Mouse (Mus musculus): ENCODE measurements around the gene Prr13. TPM values are rescaled to one million over a fixed set of nuclear protein-coding genes. Genes with fewer than 3 reads are reported as not detected.
A peak's percentile ranks its signal among the peaks of the same experiment; 100 is the strongest.

Gene Prr13
- polyA plus RNA-seq, 1 experiment from 2014 or later: 98.2 TPM

- Histone ChIP-seq H3K4me3 (no peak overlapping the region), H3K9me3 (no peaks in the 10 kb centered on the region), H3K36me3 (peaks cover 99% of the 10 kb centered on the region), H3K27ac (no peak overlapping the region), H3K27me3 (ENCODE audit: insufficient read depth, poor library complexity, severe bottlenecking) (no peaks in the 10 kb centered on the region), H3K4me1 (replicated peaks) (0 out of 2 replicates have a peak, but pooled peaks cover 3% of the 10 kb centered on the region)
- no peak for DNase-seq (ENCODE audit: low spot score)
- WGBS: 89% methylated on average over 5 of the region's 5 CpGs
These were observed 41.7 kb downstream of the Prr13 start for GRCm38 (mm10) chr15:102500479-102500878.

GRCm38 (mm10) chr15:102501084-102501814 lies 42.4 kb downstream of the Prr13 start:
- no peak overlapping the region for H3K4me3 ChIP-seq
- 90% methylated on average over 19 of the region's 19 CpGs for WGBS
- DNase-seq (ENCODE audit: low spot score): no peak
- peaks cover 99% of the 10 kb centered on the region for H3K36me3 ChIP-seq
- no peaks in the 10 kb centered on the region for H3K9me3 ChIP-seq
- H3K27me3 ChIP-seq (ENCODE audit: insufficient read depth, poor library complexity, severe bottlenecking): no peaks in the 10 kb centered on the region
- no peak overlapping the region for H3K27ac ChIP-seq
- 0 out of 2 replicates have a peak, but pooled peaks cover 5% of the 10 kb centered on the region for H3K4me1 ChIP-seq (replicated peaks)

DNA sequence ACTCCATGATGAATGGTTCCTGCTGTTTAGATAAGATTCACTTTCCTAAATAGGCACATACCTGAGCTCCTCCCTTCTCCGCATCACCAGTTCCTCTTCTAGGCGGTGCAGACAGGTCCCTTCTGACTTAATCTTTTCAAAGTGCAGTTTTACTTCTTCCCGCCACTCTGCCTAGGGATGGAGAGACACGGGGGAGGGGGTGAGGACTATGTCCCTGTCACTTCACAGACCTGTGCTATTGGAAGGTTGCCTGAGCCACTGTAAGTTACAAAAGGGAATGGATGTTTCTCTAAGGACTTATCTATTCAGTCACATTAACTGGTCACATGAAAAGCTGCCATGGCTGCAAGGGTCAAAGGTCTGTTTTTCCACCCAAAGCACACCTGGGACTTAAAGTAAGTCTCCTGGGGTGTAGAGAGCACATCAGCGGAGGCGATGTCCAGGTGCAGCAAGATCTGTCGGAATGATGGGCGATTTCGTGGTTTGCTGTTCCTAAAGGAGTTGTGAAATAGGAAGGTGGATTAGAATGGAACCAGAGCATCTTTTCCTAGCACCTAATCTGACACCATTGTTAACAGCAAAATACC lies 43.5 kb downstream of the Prr13 start:
- DNase-seq (ENCODE audit: low spot score): no peak
- H3K36me3 ChIP-seq: peaks cover 96% of the 10 kb centered on the region
- no peak overlapping the region for H3K4me3 ChIP-seq
- no peaks in the 10 kb centered on the region for H3K27me3 ChIP-seq (ENCODE audit: insufficient read depth, poor library complexity, severe bottlenecking)
- H3K4me1 ChIP-seq (replicated peaks): 0 out of 2 replicates have a peak, but pooled peaks cover 5% of the 10 kb centered on the region
- 86% methylated on average over 9 of the region's 9 CpGs for WGBS
- no peaks in the 10 kb centered on the region for H3K9me3 ChIP-seq
- H3K27ac ChIP-seq: no peak overlapping the region

DNA sequence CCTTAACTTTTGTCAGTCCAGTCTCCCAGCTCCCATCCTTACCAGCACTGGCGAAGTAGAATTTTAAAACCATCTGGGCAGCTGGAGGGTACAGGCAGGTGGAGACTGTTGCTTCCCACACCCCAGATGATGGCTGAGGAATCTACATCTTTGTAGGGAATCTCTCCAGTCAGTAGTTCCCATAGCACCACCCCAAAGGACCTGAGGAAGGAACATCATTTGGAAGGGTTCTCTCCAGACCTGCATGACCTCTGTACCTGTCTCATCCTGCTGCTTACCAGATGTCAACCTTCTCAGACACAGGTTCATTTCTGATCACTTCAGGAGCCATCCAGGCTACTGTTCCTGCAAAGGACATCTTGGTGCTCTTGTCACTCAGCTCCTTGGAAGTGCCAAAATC lies 44.6 kb downstream of the Prr13 start, which contains the start of gene Gm10337:
Gene Gm10337, plus strand, starts transcription at position 276 of the 400 bp plus-strand sequence.
- Histone ChIP-seq H3K9me3 (no peaks in the 10 kb centered on the region), H3K36me3 (peaks cover 92% of the 10 kb centered on the region), H3K4me3 (no peak within 1 kb of the TSS), H3K27me3 (ENCODE audit: insufficient read depth, poor library complexity, severe bottlenecking) (no peaks in the 10 kb centered on the region), H3K27ac (no peak within 1 kb of the TSS), H3K4me1 (replicated peaks) (0 out of 2 replicates have a peak, but pooled peaks cover 5% of the 10 kb centered on the region)
- no peak for DNase-seq (ENCODE audit: low spot score)
- 92% methylated on average over 1 of the region's 1 CpGs for WGBS

GRCm38 (mm10) chr15:102503924-102504782 lies 45.3 kb downstream of the Prr13 start:
- Histone ChIP-seq H3K36me3 (peaks cover 87% of the 10 kb centered on the region), H3K27ac (no peak overlapping the region), H3K27me3 (ENCODE audit: insufficient read depth, poor library complexity, severe bottlenecking) (no peaks in the 10 kb centered on the region), H3K4me1 (replicated peaks) (peaks cover 7% of the 10 kb centered on the region; the same call in 1 of the 2 replicates), H3K9me3 (no peaks in the 10 kb centered on the region), H3K4me3 (no peak overlapping the region)
- DNase-seq (ENCODE audit: low spot score): no peak
- 91% methylated on average over 9 of the region's 9 CpGs for WGBS

DNA sequence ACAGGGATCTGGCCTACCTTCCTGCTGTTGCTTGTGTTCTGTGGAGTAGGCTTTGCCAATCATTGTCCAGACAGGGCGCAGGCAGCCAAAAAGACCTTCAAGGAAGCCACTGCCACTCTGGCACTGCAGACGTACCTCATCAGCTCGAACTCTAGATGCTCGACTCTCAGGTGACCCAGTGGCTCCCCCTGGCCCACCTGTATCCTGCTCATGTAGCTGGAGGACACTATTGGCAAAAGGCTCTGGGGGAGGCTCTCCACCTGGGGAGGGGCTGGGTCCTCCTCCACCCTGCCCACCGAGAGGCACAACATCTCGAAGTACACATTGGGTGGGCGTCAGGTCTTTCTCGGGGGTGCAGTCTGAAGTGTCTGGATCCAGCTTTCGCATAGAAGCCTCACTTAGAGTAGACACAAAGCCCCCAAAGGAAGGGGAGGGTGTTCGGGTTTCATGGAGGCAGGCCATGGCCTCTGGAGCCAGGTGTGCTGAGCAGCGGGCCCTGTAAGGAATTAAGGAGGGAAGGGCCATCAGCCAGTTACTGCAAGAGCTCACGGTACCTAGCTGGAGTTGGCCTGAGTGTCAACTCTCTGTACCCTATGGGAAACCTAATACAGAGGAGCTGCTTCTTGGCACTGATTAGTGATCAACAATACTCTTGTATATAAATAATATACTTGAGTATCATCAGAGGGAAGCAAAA lies 46.4 kb downstream of the Prr13 start:
- WGBS: 81% methylated on average over 12 of the region's 12 CpGs
- Histone ChIP-seq H3K27me3 (ENCODE audit: insufficient read depth, poor library complexity, severe bottlenecking) (no peaks in the 10 kb centered on the region), H3K27ac (no peak overlapping the region), H3K4me1 (replicated peaks) (peaks cover 18% of the 10 kb centered on the region), H3K9me3 (no peaks in the 10 kb centered on the region), H3K36me3 (peaks cover 76% of the 10 kb centered on the region), H3K4me3 (no peak overlapping the region)
- DNase-seq (ENCODE audit: low spot score): no peak

- no peak for DNase-seq (ENCODE audit: low spot score)
- Histone ChIP-seq H3K27me3 (ENCODE audit: insufficient read depth, poor library complexity, severe bottlenecking) (no peaks in the 10 kb centered on the region), H3K9me3 (no peaks in the 10 kb centered on the region), H3K4me3 (no peak overlapping the region), H3K36me3 (peaks cover 69% of the 10 kb centered on the region), H3K27ac (no peak overlapping the region), H3K4me1 (replicated peaks) (peaks cover 25% of the 10 kb centered on the region)
- 92% methylated on average over 9 of the region's 9 CpGs for WGBS
These were observed 47.1 kb downstream of the Prr13 start for GRCm38 (mm10) chr15:102505770-102506463.

GRCm38 (mm10) chr15:102506464-102506830 lies 47.6 kb downstream of the Prr13 start:
- no peaks in the 10 kb centered on the region for H3K9me3 ChIP-seq
- no peaks in the 10 kb centered on the region for H3K27me3 ChIP-seq (ENCODE audit: insufficient read depth, poor library complexity, severe bottlenecking)
- peaks cover 64% of the 10 kb centered on the region for H3K36me3 ChIP-seq
- H3K27ac ChIP-seq: no peak overlapping the region
- no peak for DNase-seq (ENCODE audit: low spot score)
- 79% methylated on average over 2 of the region's 2 CpGs for WGBS
- peaks cover 30% of the 10 kb centered on the region for H3K4me1 ChIP-seq (replicated peaks)
- H3K4me3 ChIP-seq: no peak overlapping the region

DNA sequence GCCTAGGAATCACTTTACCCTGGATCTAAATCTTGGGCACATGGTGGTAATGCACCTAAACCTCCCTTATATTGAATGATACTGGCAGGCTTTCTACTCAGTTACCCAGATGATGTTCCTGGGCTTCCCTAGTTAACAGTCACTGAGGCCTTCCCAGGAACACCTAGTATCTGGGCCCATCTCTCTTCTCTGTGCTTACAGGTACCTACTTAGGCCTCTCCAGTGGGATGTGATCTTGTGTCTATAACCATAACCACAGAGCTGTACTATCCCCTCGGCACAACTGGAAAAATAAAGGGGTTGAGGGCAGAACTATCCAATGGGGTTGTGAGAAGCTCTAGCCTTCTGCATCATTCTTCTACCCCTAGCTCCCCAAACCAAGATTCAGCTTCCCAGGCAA lies 48.0 kb downstream of the Prr13 start:
- no peak for DNase-seq (ENCODE audit: low spot score)
- Histone ChIP-seq H3K27me3 (ENCODE audit: insufficient read depth, poor library complexity, severe bottlenecking) (no peaks in the 10 kb centered on the region), H3K4me3 (no peak overlapping the region), H3K4me1 (replicated peaks) (peaks cover 35% of the 10 kb centered on the region), H3K9me3 (no peaks in the 10 kb centered on the region), H3K27ac (no peak overlapping the region), H3K36me3 (peaks cover 60% of the 10 kb centered on the region)
- WGBS: 90% methylated on average over 1 of the region's 1 CpGs

DNA sequence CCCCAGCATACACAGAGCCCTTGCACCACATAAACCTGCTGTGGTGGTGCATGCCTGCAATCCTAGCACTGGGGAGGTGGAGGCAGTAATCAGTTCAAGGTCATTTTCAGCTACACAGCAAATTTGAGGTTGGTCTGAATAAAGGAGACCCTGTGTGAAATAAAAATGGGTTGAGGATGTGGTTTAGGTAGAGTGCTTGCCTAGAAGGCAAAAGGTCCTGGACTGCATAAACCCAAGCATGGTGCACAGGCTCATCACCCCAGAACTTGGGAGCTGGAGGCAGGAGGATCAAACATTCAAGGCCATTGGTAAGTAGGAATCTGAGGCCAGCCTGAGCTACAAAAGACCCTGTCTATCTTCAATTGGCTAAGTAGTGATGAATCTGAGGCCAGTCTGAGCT lies 48.7 kb downstream of the Prr13 start:
- peaks cover 42% of the 10 kb centered on the region for H3K4me1 ChIP-seq (replicated peaks)
- DNase-seq (ENCODE audit: low spot score): no peak
- no peaks in the 10 kb centered on the region for H3K9me3 ChIP-seq
- H3K36me3 ChIP-seq: peaks cover 53% of the 10 kb centered on the region
- H3K4me3 ChIP-seq: no peak overlapping the region
- no peak overlapping the region for H3K27ac ChIP-seq
- no peaks in the 10 kb centered on the region for H3K27me3 ChIP-seq (ENCODE audit: insufficient read depth, poor library complexity, severe bottlenecking)

GRCm38 (mm10) chr15:102508336-102508735 lies 49.5 kb downstream of the Prr13 start:
- Histone ChIP-seq H3K27ac (no peak overlapping the region), H3K9me3 (no peaks in the 10 kb centered on the region), H3K4me3 (no peak overlapping the region), H3K36me3 (peaks cover 45% of the 10 kb centered on the region), H3K27me3 (ENCODE audit: insufficient read depth, poor library complexity, severe bottlenecking) (no peaks in the 10 kb centered on the region), H3K4me1 (replicated peaks) (peaks cover 48% of the 10 kb centered on the region)
- 80% methylated on average over 3 of the region's 3 CpGs for WGBS
- no peak for DNase-seq (ENCODE audit: low spot score)

DNA sequence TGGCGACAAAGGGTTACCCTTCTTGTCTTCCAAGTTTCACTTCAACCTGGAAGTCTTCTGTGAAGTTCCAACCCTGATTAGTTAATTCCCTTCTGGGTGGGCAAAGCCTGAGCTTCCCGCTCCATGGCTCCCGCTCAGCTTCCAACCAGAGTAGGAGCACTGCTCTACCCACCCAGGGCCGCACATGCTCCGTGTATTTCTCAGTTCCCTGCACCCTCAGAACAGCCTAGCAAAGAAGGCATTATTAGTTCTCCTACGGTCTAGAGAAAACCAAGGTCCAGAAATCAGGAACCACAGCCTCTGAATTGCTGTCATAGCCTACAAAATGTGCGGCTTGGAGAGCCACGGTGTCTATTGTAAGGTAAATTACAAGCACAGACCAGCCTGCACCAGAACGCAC lies 51.3 kb downstream of the Prr13 start:
- Histone ChIP-seq H3K27ac (peak overlapping the region; percentile 91), H3K36me3 (peaks cover 27% of the 10 kb centered on the region), H3K9me3 (no peaks in the 10 kb centered on the region), H3K4me1 (replicated peaks) (peaks cover 48% of the 10 kb centered on the region), H3K27me3 (ENCODE audit: insufficient read depth, poor library complexity, severe bottlenecking) (no peaks in the 10 kb centered on the region), H3K4me3 (peak overlapping the region; percentile 69)
- WGBS: 7% methylated on average over 9 of the region's 9 CpGs
- DNase-seq (ENCODE audit: low spot score): no peak
